ENCODE assay signal across 14 mouse cellular contexts in the genomic region with DNA sequence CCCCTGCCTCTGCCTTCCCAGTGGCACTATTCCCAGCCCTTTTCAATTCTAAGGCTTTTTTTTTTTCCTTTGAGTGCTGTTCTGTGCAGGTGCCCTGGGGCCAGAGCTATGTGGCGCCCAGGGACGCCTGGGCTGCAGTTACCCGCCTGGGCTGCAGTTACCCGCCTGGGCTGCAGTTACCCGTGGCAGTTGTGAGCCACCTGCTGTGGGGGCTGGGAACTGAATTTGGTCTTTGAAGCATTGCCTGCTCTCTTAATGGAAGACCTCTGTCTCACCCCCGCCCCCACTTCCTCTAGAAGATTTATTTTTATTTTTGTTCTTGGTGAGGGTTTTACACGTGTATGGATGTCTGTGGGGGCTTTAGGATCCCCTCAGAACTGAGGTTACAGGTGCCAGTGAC. TPM values are rescaled to one million over a fixed set of nuclear protein-coding genes. Genes with fewer than 3 reads are reported as not detected.
DNase-seq lines count a peak whose midpoint lies in the region; ATAC-seq and TF ChIP-seq lines count a peak whose summit lies in the region.
"Had no signal": no experiment of that assay in that cellular context is flagged by ENCODE, and none has a peak within 500 bp of the region (broad histone marks: within the 10 kb centered on the region; RNA-seq: fewer than 3 reads in every experiment).

No protein-coding gene starts in this region.

- no peak overlapping the region for H3K27ac ChIP-seq in ES-E14 (ENCODE audit: insufficient read depth, low read depth, low read length, poor library complexity, severe bottlenecking)
- H3K27ac ChIP-seq in stomach, postnatal 0 days (replicated peaks): no peak overlapping the region
- H3K27ac ChIP-seq: heart, embryonic 10.5 days; limb, embryonic 13.5 days had no signal

- no peak for TF ChIP-seq EP300 in stomach, postnatal 0 days (optimal IDR thresholded peaks at IDR 0.05)

- peak; percentile 72 for DNase-seq in CD4-positive helper T cell, adult 2 months (ENCODE audit: low read depth, low spot score)
- DNase-seq in ES-E14 (ENCODE audit: low read depth, low spot score): no peak
- peak; percentile 79 for DNase-seq in splenic B cell, adult 2 months (ENCODE audit: low read depth, low spot score)
- DNase-seq in stomach, postnatal 0 days (ENCODE audit: low spot score): no peak
- DNase-seq in Muller cell, postnatal 12 days (ENCODE audit: inconsistent ontology term): no peak
- no peak for DNase-seq in layer of hippocampus, postnatal 25 days (ENCODE audit: extremely low spot score in 1 of 2, low spot score in 1 of 2)
- no peak for DNase-seq in gastrocnemius, adult 8-10 months (ENCODE audit: low spot score in 2 of 2)
- DNase-seq: adrenal gland, adult 2 months; kidney, adult 2 months; right cerebral cortex, postnatal 4 days had no signal

- 0 out of 2 replicates have a peak, but pooled peaks have one; percentile 40 for ATAC-seq in megakaryocyte, adult 5-6 weeks (ENCODE audit: poor library complexity, severe bottlenecking)
- ATAC-seq in stomach, postnatal 0 days (ENCODE audit: low FRiP score, low TSS enrichment): no peak
- ATAC-seq: midbrain, embryonic 16.5 days had no signal

- 74% methylated on average over 7 of the region's 7 CpGs for WGBS in stomach, postnatal 0 days

- H3K4me3 ChIP-seq in ES-E14 (ENCODE audit: insufficient read depth in 1 of 2, low read depth in 1 of 2, low read length in 2 of 2, poor library complexity in 1 of 2, severe bottlenecking in 1 of 2): peak overlapping the region in 1 of 2 experiments; percentile 14; a peak in 1 of 4 replicates
- H3K4me3 ChIP-seq in stomach, postnatal 0 days (ENCODE audit: low read depth, low read length): no peak overlapping the region
- H3K4me3 ChIP-seq: heart, embryonic 10.5 days; limb, embryonic 13.5 days had no signal

- in situ Hi-C loops in ES-E14 (cut with MboI; ENCODE audit: low sequenced_read_pairs in 2 of 2, unreplicated experiment in 2 of 2): no loop called here

- H3K9ac ChIP-seq in ES-E14 (ENCODE audit: insufficient read depth, low read depth, low read length, poor library complexity, severe bottlenecking): no peak overlapping the region
- H3K9ac ChIP-seq in stomach, postnatal 0 days (ENCODE audit: low read length): no peak overlapping the region
- H3K9ac ChIP-seq: limb, embryonic 13.5 days had no signal

- TF ChIP-seq CTCF in stomach, postnatal 0 days (IDR thresholded peaks at IDR 0.05; ENCODE audit: low read depth): no peak

- H3K36me3 ChIP-seq in ES-E14 (ENCODE audit: control insufficient read depth, insufficient read depth, low read length, poor library complexity, severe bottlenecking): peaks cover 65% of the 10 kb centered on the region
- peaks cover 20% of the 10 kb centered on the region for H3K36me3 ChIP-seq in splenic B cell, adult 2 months (ENCODE audit: control insufficient read depth, insufficient read depth, low read length, poor library complexity, severe bottlenecking)
- H3K36me3 ChIP-seq in stomach, postnatal 0 days (ENCODE audit: control insufficient read depth, insufficient read depth, low read length): peaks cover 15% of the 10 kb centered on the region

- H3K4me2 ChIP-seq in stomach, postnatal 0 days (replicated peaks; ENCODE audit: low read depth): no peak overlapping the region
- H3K4me2 ChIP-seq: limb, embryonic 13.5 days had no signal

- peaks cover 4 to 16% of the 10 kb centered on the region in 2 experiments; a peak in 3 of 4 replicates for H3K4me1 ChIP-seq in ES-E14 (ENCODE audit: control insufficient read depth in 2 of 2, insufficient read depth in 2 of 2, low read length in 2 of 2, poor library complexity in 1 of 2)
- no peaks in the 10 kb centered on the region for H3K4me1 ChIP-seq in stomach, postnatal 0 days (replicated peaks; ENCODE audit: control insufficient read depth, insufficient read depth)

- H3K27me3 ChIP-seq in splenic B cell, adult 2 months (ENCODE audit: control insufficient read depth, insufficient read depth, low read length, poor library complexity, severe bottlenecking): no peaks in the 10 kb centered on the region
- H3K27me3 ChIP-seq in stomach, postnatal 0 days (ENCODE audit: control insufficient read depth, insufficient read depth, low read length): no peaks in the 10 kb centered on the region
- H3K27me3 ChIP-seq: limb, embryonic 13.5 days had no signal

- no peaks in the 10 kb centered on the region for H3K9me3 ChIP-seq in ES-E14 (ENCODE audit: control insufficient read depth, insufficient read depth, low read depth, low read length)
- H3K9me3 ChIP-seq in stomach, postnatal 0 days (ENCODE audit: control insufficient read depth, low read length): no peaks in the 10 kb centered on the region
- H3K9me3 ChIP-seq: heart, embryonic 10.5 days; limb, embryonic 13.5 days had no signal

TF ChIP-seq in ES-E14, 5 proteins besides CTCF, POLR2A, EP300 and RAD21:
- TF ChIP-seq ZNF384 (IDR thresholded peaks at IDR 0.05; ENCODE audit: low read depth, low read length) (0 out of 2 replicates have a peak, but pooled peaks have one; percentile 40), HCFC1 (IDR thresholded peaks at IDR 0.05; ENCODE audit: borderline replicate concordance, insufficient read depth, low read length) (no peak), ZC3H11A (IDR thresholded peaks at IDR 0.05; ENCODE audit: borderline replicate concordance, low read depth, low read length) (no peak), CHD2 (IDR thresholded peaks at IDR 0.05; ENCODE audit: low read depth, low read length) (no peak)

RNA-seq across cellular contexts. Expression of a gene that starts 7.9 kb away (rescaled TPM):
- total RNA-seq in ES-E14 (2012; rRNA removed): 108 and 120 TPM in 2 replicates
- total RNA-seq in megakaryocyte, adult 5-6 weeks (2015): 19.9 and 21.1 TPM in 2 replicates
- 31.5 and 37.9 TPM in 2 replicates for total RNA-seq in megakaryocyte, adult 5-6 weeks (2017)
- polyA plus RNA-seq in stomach, postnatal 0 days (2015; fragmentation: Nextera tagmentation; extraction: Ambion mirVana): 12.1 and 12.5 TPM in 2 replicates
- total RNA-seq in layer of hippocampus, postnatal 25 days (2021): 1 to 10 TPM; 4.4 to 5.4 TPM
- total RNA-seq in gastrocnemius, adult 8-10 months (2022): 10 to 100 TPM in 1 of 4 experiments, 1 to 10 TPM in 3; 8.3 to 10.2 (median 9.2) TPM

RNA-seq across cellular contexts. Expression of a gene that starts 36.7 kb away (rescaled TPM):
- total RNA-seq in ES-E14 (2012; rRNA removed): 19.6 and 30.8 TPM in 2 replicates
- total RNA-seq in megakaryocyte, adult 5-6 weeks (2015): 18.0 and 24.7 TPM in 2 replicates
- total RNA-seq in megakaryocyte, adult 5-6 weeks (2017): 10.2 and 15.8 TPM in 2 replicates
- 15.1 and 16.3 TPM in 2 replicates for polyA plus RNA-seq in stomach, postnatal 0 days (2015; fragmentation: Nextera tagmentation; extraction: Ambion mirVana)
- 10 to 100 TPM; 25.7 to 26.4 TPM for total RNA-seq in layer of hippocampus, postnatal 25 days (2021)
- 10 to 100 TPM; 14.3 to 17.1 (median 15.8) TPM for total RNA-seq in gastrocnemius, adult 8-10 months (2022)

RNA-seq across cellular contexts. Expression of a gene that starts 36.8 kb away (rescaled TPM):
- total RNA-seq in ES-E14 (2012; rRNA removed): 151 and 184 TPM in 2 replicates
- 60.9 and 79.2 TPM in 2 replicates for total RNA-seq in megakaryocyte, adult 5-6 weeks (2015)
- 100 and 101 TPM in 2 replicates for total RNA-seq in megakaryocyte, adult 5-6 weeks (2017)
- polyA plus RNA-seq in stomach, postnatal 0 days (2015; fragmentation: Nextera tagmentation; extraction: Ambion mirVana): 21.7 and 23.5 TPM in 2 replicates
- 10 to 100 TPM; 48.2 to 48.8 TPM for total RNA-seq in layer of hippocampus, postnatal 25 days (2021)
- total RNA-seq in gastrocnemius, adult 8-10 months (2022): 10 to 100 TPM; 25.5 to 29.7 (median 25.7) TPM

Comparison
In these comparisons a context has a peak if more than half of its experiments do, and no peak if none do; other contexts are left out.
1. DNase-seq: peak in CD4-positive helper T cell, adult 2 months (single experiment) and splenic B cell, adult 2 months (single experiment); none in ES-E14 (single experiment), stomach, postnatal 0 days (single experiment), Muller cell, postnatal 12 days (single experiment), layer of hippocampus, postnatal 25 days (0 of 2) and gastrocnemius, adult 8-10 months (0 of 2).